Mouse (Mus musculus) neural tube, embryonic 14.5 days (tissue): Measurements from ENCODE around the gene Ube2n. TPM values are rescaled to one million over a fixed set of nuclear protein-coding genes. Genes with fewer than 3 reads are reported as not detected.
A peak's percentile ranks its signal among the peaks of the same experiment; 100 is the strongest.

Source experiments
- ATAC-seq: fragments of 200-750 bp; cut with Nextera tagmentation; 2 replicates; pipeline ENCODE4 v1.8.0; 2017; ENCODE audit warnings: low read depth, mild to moderate bottlenecking, moderate TSS enrichment, moderate library complexity
- H3K27ac ChIP-seq: fragments of 300-500 bp; sonication (generic); 2 replicates; pipeline ENCODE4 v1.5.1; 2014; ENCODE audit warnings: low read depth, mild to moderate bottlenecking, control low read depth, low read length, moderate library complexity, mixed read lengths
- H3K27me3 ChIP-seq: fragments of 300-500 bp; sonication (generic); 2 replicates; pipeline ENCODE4 v1.6.1; 2014; ENCODE audit warnings: low read length; ENCODE audit not compliant: control insufficient read depth, insufficient read depth
- H3K36me3 ChIP-seq: fragments of 300-500 bp; sonication (generic); 2 replicates; pipeline ENCODE4 v1.6.1; 2014; ENCODE audit warnings: low read length, mixed read lengths; ENCODE audit not compliant: control insufficient read depth, insufficient read depth
- H3K4me1 ChIP-seq: fragments of 300-500 bp; sonication (generic); 2 replicates; pipeline ENCODE4 v1.6.1; 2014; ENCODE audit warnings: low read length; ENCODE audit not compliant: control insufficient read depth, insufficient read depth
- H3K4me2 ChIP-seq: fragments of 300-500 bp; sonication (generic); 2 replicates; pipeline ENCODE4 v1.6.1; 2014; ENCODE audit warnings: mild to moderate bottlenecking, low read depth, low read length, control low read depth
- H3K4me3 ChIP-seq: fragments of 300-500 bp; sonication (generic); 2 replicates; pipeline ENCODE4 v1.5.1; 2014; ENCODE audit warnings: low read depth, low read length, control low read depth, mixed read lengths
- H3K9ac ChIP-seq: fragments of 300-500 bp; sonication (generic); replicated peaks from 2 replicates; pipeline ENCODE4 v1.6.1; 2014; ENCODE audit warnings: low read depth, mild to moderate bottlenecking, control low read depth, low read length, mixed read lengths
- H3K9me3 ChIP-seq: fragments of 300-500 bp; sonication (generic); 2 replicates; pipeline ENCODE4 v1.6.1; 2016; ENCODE audit warnings: low read length; ENCODE audit not compliant: control insufficient read depth
- WGBS: fragments of 180-500 bp; shearing (Covaris S2); extraction: QIAGEN DNeasy Blood & Tissue Kit; methylation state at CpG from one replicate; pipeline ENCODE4 v1.1.7; 2014; 5-methylcytosine and 5-hydroxymethylcytosine counted together
- microRNA-seq: library from miRNA; unstranded; fragments of <30 nt; microRNA quantifications from one replicate; pipeline ENCODE4, GENCODE M21; 2016
- polyA plus RNA-seq: library from polyadenylated mRNA; unstranded; fragments of >200 nt; fragmentation: Nextera tagmentation; extraction: Ambion mirVana; gene quantifications from 2 replicates; pipeline ENCODE4 v1.2.1, GENCODE M21; 2014

Gene Ube2n
- polyA plus RNA-seq, 1 experiment from 2014 or later = 376 TPM

DNA sequence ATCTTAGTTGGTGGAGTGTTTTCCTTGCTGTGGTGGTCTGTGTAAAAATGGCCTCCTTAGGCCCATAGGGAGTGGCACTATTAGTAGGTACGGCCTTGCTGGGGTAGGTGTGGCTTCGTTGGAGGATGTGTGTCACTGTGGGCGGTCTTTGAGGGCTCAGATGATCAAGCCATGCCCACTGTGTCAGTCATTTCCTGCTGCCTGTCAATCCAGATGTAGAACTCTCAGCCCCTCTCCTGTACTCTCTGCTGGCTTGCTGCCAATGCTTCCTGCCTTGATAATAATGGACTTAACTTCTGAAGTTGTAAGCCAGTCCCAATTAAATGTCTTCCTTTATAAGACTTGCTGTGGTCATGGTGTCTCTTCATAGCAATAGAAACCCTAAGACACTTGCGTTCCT, 74.3 kb downstream of the Ube2n start:
- H3K9ac ChIP-seq = no peak overlapping the region

DNA sequence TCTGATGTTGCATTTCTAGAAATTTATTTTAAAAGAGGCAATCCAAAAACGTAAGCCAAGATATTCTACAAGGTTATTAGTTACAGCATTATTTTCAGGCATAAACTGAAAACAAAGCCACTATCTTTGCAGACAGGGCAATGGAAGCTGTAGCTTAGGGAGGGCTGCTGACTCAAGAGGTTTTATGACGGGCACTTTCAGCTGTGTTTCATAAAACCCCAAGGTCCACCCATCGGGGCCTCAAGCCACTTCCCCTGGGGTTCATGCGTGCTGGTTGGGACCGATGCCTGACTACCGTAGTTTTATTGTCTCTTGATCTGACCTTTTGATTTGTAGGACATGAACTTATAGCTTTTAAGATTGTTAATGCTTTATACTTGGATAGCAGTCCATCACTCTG, 75.3 kb downstream of the Ube2n start:
- Histone ChIP-seq H3K4me3 (no peak overlapping the region), H3K27ac (no peak overlapping the region), H3K4me2 (no peak overlapping the region), H3K9ac (no peak overlapping the region), H3K9me3 (no peaks in the 10 kb centered on the region), H3K27me3 (no peaks in the 10 kb centered on the region), H3K4me1 (no peaks in the 10 kb centered on the region), H3K36me3 (no peaks in the 10 kb centered on the region)
- ATAC-seq = no peak
- WGBS = 47% methylated on average over 6 of the region's 6 CpGs

More for the DNA sequence above, 74.3 kb downstream of the Ube2n start:
- no peak overlapping the region for H3K4me3 ChIP-seq
- H3K27ac ChIP-seq = no peak overlapping the region
- 97% methylated on average over 4 of the region's 4 CpGs for WGBS
- no peaks in the 10 kb centered on the region for H3K27me3 ChIP-seq
- ATAC-seq = no peak
- H3K4me2 ChIP-seq = no peak overlapping the region
- H3K9me3 ChIP-seq = no peaks in the 10 kb centered on the region
- H3K36me3 ChIP-seq = no peaks in the 10 kb centered on the region
- H3K4me1 ChIP-seq = no peaks in the 10 kb centered on the region

DNA sequence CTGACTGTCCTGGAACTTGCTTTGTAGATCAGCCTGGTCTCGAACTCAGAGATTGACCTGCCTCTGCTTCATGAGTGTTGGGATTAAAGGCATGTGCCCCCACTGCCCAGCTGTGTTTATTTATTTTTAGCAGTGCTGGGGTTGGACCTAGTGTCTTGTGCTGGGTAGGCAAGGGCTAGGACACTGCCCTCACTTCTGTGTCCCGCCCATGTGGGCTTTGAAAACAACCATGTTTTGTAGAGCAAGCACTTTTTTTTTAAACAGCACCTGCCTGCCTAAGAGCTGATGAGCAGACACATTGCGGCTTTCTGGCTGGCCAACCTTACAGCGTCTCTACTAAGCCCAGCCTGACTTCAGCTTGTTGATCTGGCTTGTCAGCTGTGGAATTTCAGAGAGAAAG, 76.3 kb downstream of the Ube2n start:
- H3K9me3 ChIP-seq = no peaks in the 10 kb centered on the region
- H3K4me2 ChIP-seq = no peak overlapping the region
- no peak overlapping the region for H3K9ac ChIP-seq
- WGBS = 84% methylated on average over 4 of the region's 4 CpGs
- no peak overlapping the region for H3K27ac ChIP-seq
- no peaks in the 10 kb centered on the region for H3K27me3 ChIP-seq
- H3K4me1 ChIP-seq = no peaks in the 10 kb centered on the region
- no peak for ATAC-seq
- H3K4me3 ChIP-seq = no peak overlapping the region
- H3K36me3 ChIP-seq = no peaks in the 10 kb centered on the region

DNA sequence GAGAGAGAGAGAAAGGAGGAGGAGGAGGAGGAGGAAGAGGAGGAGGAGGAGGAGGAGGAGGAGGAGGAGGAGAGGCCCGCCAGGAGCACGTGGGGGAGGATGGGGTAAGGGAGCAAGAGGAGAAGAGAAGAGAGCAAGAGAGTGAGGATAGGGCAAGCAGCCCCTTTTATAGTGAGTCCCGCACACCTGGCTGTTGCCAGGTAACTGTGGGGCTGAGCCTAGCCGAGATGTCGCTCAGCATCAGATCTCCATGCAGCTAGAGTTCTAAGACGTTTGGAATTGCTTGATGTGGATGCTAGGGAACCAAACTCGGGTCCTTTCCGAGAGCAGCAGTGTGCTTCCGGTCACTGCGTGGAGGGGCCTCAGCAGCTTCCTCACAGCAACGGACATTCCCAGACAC, 79.5 kb downstream of the Ube2n start:
- no peaks in the 10 kb centered on the region for H3K27me3 ChIP-seq
- no peak overlapping the region for H3K9ac ChIP-seq
- no peak overlapping the region for H3K4me2 ChIP-seq

More for the DNA sequence above, 79.5 kb downstream of the Ube2n start:
- Histone ChIP-seq H3K4me3 (no peak overlapping the region), H3K4me1 (no peaks in the 10 kb centered on the region), H3K36me3 (no peaks in the 10 kb centered on the region), H3K27ac (no peak overlapping the region), H3K9me3 (no peaks in the 10 kb centered on the region)
- WGBS = 54% methylated on average over 11 of the region's 11 CpGs
- no peak for ATAC-seq

Small RNA genes within 50 kb of the gene (microRNA-seq; reads per million reads assigned to microRNA genes)
- 7.4 reads per million, percentile 15 among the genes with 10 or more reads in this experiment for gene Mir3058

Other genes with a start within 250 kb of the Ube2n start
- gene Cradd, start 191.0 kb upstream of the Ube2n start, polyA plus RNA-seq = 12.8 and 13.6 TPM in 2 replicates
- gene Socs2, start 98.0 kb upstream of the Ube2n start, polyA plus RNA-seq = 141 and 155 TPM in 2 replicates
- gene Mrpl42, start 13.2 kb upstream of the Ube2n start, polyA plus RNA-seq = 252 and 276 TPM in 2 replicates
- gene Nudt4, start 49.0 kb downstream of the Ube2n start, polyA plus RNA-seq = 91.5 and 116 TPM in 2 replicates
- not detected in 2 replicates for gene Anapc15-ps, start 158.3 kb downstream of the Ube2n start, polyA plus RNA-seq